Mouse (Mus musculus): Measurements from ENCODE around the gene Pacsin2.

- TF ChIP-seq CTCF (IDR thresholded peaks at IDR 0.05; ENCODE audit: low read depth, low read length) (no peak), EP300 (IDR thresholded peaks at IDR 0.05; ENCODE audit: insufficient read depth, low read depth, low read length) (no peak)
These were observed 10.0 kb upstream of the Pacsin2 start for GRCm38 (mm10) chr15:83474466-83474836.
